Mouse (Mus musculus) layer of hippocampus, adult 11-12 months (tissue): ENCODE results near the gene Etfbkmt.
"Not testable (repeated sequence)": the region's sequence is repeated elsewhere in the genome, so short reads cannot be mapped to it uniquely, and the experiment has no call there.

Experiments
- DNase-seq: peaks from one replicate; pipeline ENCODE4 v3.0.0; 2022; ENCODE audit warnings: low spot score

Gene Etfbkmt

GRCm38 (mm10) chr6:149134391-149135150 lies 5.1 kb upstream of the Etfbkmt start:
- DNase-seq, result no peak

- DNase-seq, result no peak
These were observed 4.0 kb upstream of the Etfbkmt start for GRCm38 (mm10) chr6:149135631-149136030.

GRCm38 (mm10) chr6:149137936-149138335 lies 1.7 kb upstream of the Etfbkmt start:
- DNase-seq, result no peak

- DNase-seq, result no peak
These were observed 638 bp upstream of the Etfbkmt start for GRCm38 (mm10) chr6:149139011-149139410.

GRCm38 (mm10) chr6:149141393-149142173 lies 1.9 kb downstream of the Etfbkmt start:
- DNase-seq, result peak; percentile 76

GRCm38 (mm10) chr6:149145143-149145542 lies 5.5 kb downstream of the Etfbkmt start:
- no peak for DNase-seq

- no peak for DNase-seq
These were observed 9.0 kb downstream of the Etfbkmt start for GRCm38 (mm10) chr6:149148436-149149229.

- DNase-seq, result no peak
These were observed 12.5 kb downstream of the Etfbkmt start for GRCm38 (mm10) chr6:149152119-149152518.

- no peak for DNase-seq
These were observed 13.9 kb downstream of the Etfbkmt start for GRCm38 (mm10) chr6:149153473-149154115.

GRCm38 (mm10) chr6:149154116-149155030 lies 14.7 kb downstream of the Etfbkmt start:
- DNase-seq, result no peak

GRCm38 (mm10) chr6:149155031-149155841 lies 15.6 kb downstream of the Etfbkmt start:
- DNase-seq, result no peak

GRCm38 (mm10) chr6:149167038-149167437 lies 27.4 kb downstream of the Etfbkmt start:
- DNase-seq, result not testable (repeated sequence)

GRCm38 (mm10) chr6:149167672-149168071 lies 28.0 kb downstream of the Etfbkmt start:
- DNase-seq, result no peak

GRCm38 (mm10) chr6:149168436-149168835 lies 28.8 kb downstream of the Etfbkmt start:
- no peak for DNase-seq

GRCm38 (mm10) chr6:149169965-149170364 lies 30.3 kb downstream of the Etfbkmt start:
- DNase-seq, result not testable (repeated sequence)

GRCm38 (mm10) chr6:149173831-149174625 lies 34.4 kb downstream of the Etfbkmt start:
- DNase-seq, result no peak

- DNase-seq, result no peak
These were observed 35.4 kb downstream of the Etfbkmt start for GRCm38 (mm10) chr6:149174932-149175570.

- no peak for DNase-seq
These were observed 39.4 kb downstream of the Etfbkmt start for GRCm38 (mm10) chr6:149179064-149179463.

GRCm38 (mm10) chr6:149184007-149184406 lies 44.4 kb downstream of the Etfbkmt start:
- DNase-seq, result no peak
